Mouse (Mus musculus) urinary bladder, postnatal 0 days (tissue): ENCODE results near the gene Ipo4. TPM values are rescaled to one million over a fixed set of nuclear protein-coding genes. Genes with fewer than 3 reads are reported as not detected.

ENCODE experiments used
- polyA plus RNA-seq: library from polyadenylated mRNA; unstranded; fragments of >200 nt; fragmentation: Nextera tagmentation; extraction: Ambion mirVana; gene quantifications from 2 replicates; pipeline ENCODE4 v1.2.1, GENCODE M21; 2015

The Ipo4 gene
- polyA plus RNA-seq, 1 experiment from 2014 or later = 63.0 TPM

Other genes with a start within 250 kb of the Ipo4 start
- gene Dhrs4, start 157.2 kb downstream of the Ipo4 start, polyA plus RNA-seq = 52.0 and 53.1 TPM in 2 replicates
- gene Carmil3, start 145.3 kb downstream of the Ipo4 start, polyA plus RNA-seq = 0.22 and 0.35 TPM in 2 replicates
- 1.8 and 1.9 TPM in 2 replicates for gene Cpne6, start 125.5 kb downstream of the Ipo4 start, polyA plus RNA-seq
- not detected in 2 replicates for gene Nrl, start 111.0 kb downstream of the Ipo4 start, polyA plus RNA-seq
- gene Pck2, start 95.7 kb downstream of the Ipo4 start, polyA plus RNA-seq = 41.2 and 47.1 TPM in 2 replicates
- gene Dcaf11, start 76.0 kb downstream of the Ipo4 start, polyA plus RNA-seq = 55.6 and 63.3 TPM in 2 replicates
- 0.51 and 1.1 TPM in 2 replicates for gene A730061H03Rik, start 75.6 kb downstream of the Ipo4 start, polyA plus RNA-seq
- 0.26 TPM in 1 of 2 replicates, not detected in the other for gene Fitm1, start 60.3 kb downstream of the Ipo4 start, polyA plus RNA-seq
- 104 and 112 TPM in 2 replicates for gene Psme1, start 57.8 kb downstream of the Ipo4 start, polyA plus RNA-seq
- gene Emc9, start 50.7 kb downstream of the Ipo4 start, polyA plus RNA-seq = 6.7 and 6.8 TPM in 2 replicates
- 218 and 249 TPM in 2 replicates for gene Psme2, start 44.8 kb downstream of the Ipo4 start, polyA plus RNA-seq
- gene Rnf31, start 44.2 kb downstream of the Ipo4 start, polyA plus RNA-seq = 11.0 and 13.6 TPM in 2 replicates
- 17.2 and 21.2 TPM in 2 replicates for gene Irf9, start 32.4 kb downstream of the Ipo4 start, polyA plus RNA-seq
- gene Rec8, start 17.9 kb downstream of the Ipo4 start, polyA plus RNA-seq = 1.3 and 1.9 TPM in 2 replicates
- 0.56 and 1.4 TPM in 2 replicates for gene Gm49378, start 1.9 kb upstream of the Ipo4 start, polyA plus RNA-seq
- 68.6 and 69.9 TPM in 2 replicates for gene Tm9sf1, start 7.8 kb upstream of the Ipo4 start, polyA plus RNA-seq
- gene Tssk4, start 14.2 kb upstream of the Ipo4 start, polyA plus RNA-seq = 0.26 and 0.35 TPM in 2 replicates
- 35.8 and 39.5 TPM in 2 replicates for gene Mdp1, start 24.6 kb upstream of the Ipo4 start, polyA plus RNA-seq
- gene Gmpr2, start 36.0 kb upstream of the Ipo4 start, polyA plus RNA-seq = 32.0 and 33.0 TPM in 2 replicates
- 388 and 415 TPM in 2 replicates for gene Nedd8, start 36.2 kb upstream of the Ipo4 start, polyA plus RNA-seq
- gene Tinf2, start 45.9 kb upstream of the Ipo4 start, polyA plus RNA-seq = 13.9 and 15.5 TPM in 2 replicates
- gene Tgm1, start 78.0 kb upstream of the Ipo4 start, polyA plus RNA-seq = 7.4 and 9.2 TPM in 2 replicates
- 17.3 and 20.5 TPM in 2 replicates for gene Rabggta, start 86.3 kb upstream of the Ipo4 start, polyA plus RNA-seq
- gene Dhrs1, start 109.7 kb upstream of the Ipo4 start, polyA plus RNA-seq = 60.6 and 62.9 TPM in 2 replicates
- gene Nop9, start 109.7 kb upstream of the Ipo4 start, polyA plus RNA-seq = 18.6 TPM in 2 replicates
- 0.13 and 0.18 TPM in 2 replicates for gene Cideb, start 122.5 kb upstream of the Ipo4 start, polyA plus RNA-seq
- 0.29 and 0.39 TPM in 2 replicates for gene Ltb4r2, start 125.5 kb upstream of the Ipo4 start, polyA plus RNA-seq
- 0.76 and 6.9 TPM in 2 replicates for gene Ltb4r1, start 130.0 kb upstream of the Ipo4 start, polyA plus RNA-seq
- gene Adcy4, start 148.1 kb upstream of the Ipo4 start, polyA plus RNA-seq = 2.3 and 2.7 TPM in 2 replicates
- gene Ripk3, start 152.9 kb upstream of the Ipo4 start, polyA plus RNA-seq = 19.1 and 19.2 TPM in 2 replicates
- 22.3 and 22.5 TPM in 2 replicates for gene Nfatc4, start 187.2 kb upstream of the Ipo4 start, polyA plus RNA-seq
- 6.4 and 7.6 TPM in 2 replicates for gene Nynrin, start 218.1 kb upstream of the Ipo4 start, polyA plus RNA-seq
- 0.18 and 0.21 TPM in 2 replicates for gene Cbln3, start 248.4 kb upstream of the Ipo4 start, polyA plus RNA-seq
- gene Khnyn, start 249.0 kb upstream of the Ipo4 start, polyA plus RNA-seq = 8.4 and 9.2 TPM in 2 replicates